Mouse (Mus musculus): ENCODE results near the gene Cpa1.

GRCm38 (mm10) chr6:30679567-30679966 lies 40.5 kb downstream of the Cpa1 start:
- TF ChIP-seq POLR2A (IDR thresholded peaks at IDR 0.05; ENCODE audit: extremely low read depth, insufficient read depth, low read length) (no peak), CTCF (IDR thresholded peaks at IDR 0.05; ENCODE audit: extremely low read depth, insufficient read depth, low read length) (no peak)
